Mouse (Mus musculus): ENCODE measurements around the gene Arvcf. TPM values are rescaled to one million over a fixed set of nuclear protein-coding genes. Genes with fewer than 3 reads are reported as not detected.

Arvcf gene
- polyA plus RNA-seq, 1 experiment: 55.9 TPM

DNA sequence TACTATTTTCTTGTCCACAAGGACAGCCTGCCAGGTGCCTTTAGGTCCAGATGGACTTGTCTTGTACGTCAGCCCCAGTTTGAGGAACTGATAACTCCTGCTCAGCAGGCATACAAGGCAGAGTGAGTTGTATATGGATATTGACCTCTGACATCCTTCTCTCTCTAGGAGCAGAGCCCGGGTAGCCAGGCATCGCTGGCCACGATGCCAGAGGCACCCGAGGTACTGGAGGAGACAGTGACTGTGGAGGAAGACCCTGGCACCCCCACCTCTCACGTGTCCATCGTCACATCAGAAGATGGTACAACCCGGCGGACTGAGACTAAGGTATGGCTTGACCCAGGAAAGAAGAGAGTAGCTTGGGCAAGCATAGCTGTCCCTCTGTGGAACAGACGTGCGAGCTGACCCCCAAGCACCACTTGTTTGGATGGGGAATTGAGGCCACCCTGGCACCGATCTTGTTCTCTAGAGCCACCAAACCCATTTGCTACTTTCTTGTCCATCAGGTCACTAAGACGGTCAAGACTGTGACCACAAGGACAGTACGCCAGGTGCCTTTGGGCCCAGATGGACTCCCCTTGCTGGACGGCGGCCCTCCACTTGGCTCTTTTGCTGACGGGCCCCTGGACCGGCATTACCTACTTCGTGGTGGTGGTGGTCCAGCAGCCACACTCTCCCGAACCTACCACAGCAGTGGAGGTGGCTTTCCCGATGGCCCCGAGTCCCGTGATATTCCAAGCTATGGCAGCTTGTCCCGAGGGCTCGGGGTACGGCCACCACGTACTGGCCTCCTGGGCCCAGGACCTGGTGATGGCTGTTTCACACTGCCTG is 49.0 kb downstream of the Arvcf start:
- Histone ChIP-seq H3K4me1 (ENCODE audit: control insufficient read depth, insufficient read depth, insufficient read length) (peaks cover 7% of the 10 kb centered on the region), H3K4me3 (ENCODE audit: extremely low read depth, insufficient read depth, insufficient read length) (no peak overlapping the region), H3K27me3 (ENCODE audit: control insufficient read depth, insufficient read depth, low read length) (no peaks in the 10 kb centered on the region), H3K36me3 (ENCODE audit: control insufficient read depth, insufficient read depth, low read length) (peaks cover 6% of the 10 kb centered on the region), H3K27ac (ENCODE audit: insufficient read depth, low read length) (no peak overlapping the region; the same call in 1 of the 2 replicates)
- TF ChIP-seq POLR2A (IDR thresholded peaks at IDR 0.05; ENCODE audit: low read depth, low read length) (no peak), CTCF (IDR thresholded peaks at IDR 0.05; ENCODE audit: extremely low read depth, insufficient read depth, insufficient read length, insufficient replicate concordance) (no peak)
- WGBS: 94% methylated on average over 27 of the region's 27 CpGs
- no peak for DNase-seq (ENCODE audit: low read depth in 1 of 2, low spot score in 2 of 2)

DNA sequence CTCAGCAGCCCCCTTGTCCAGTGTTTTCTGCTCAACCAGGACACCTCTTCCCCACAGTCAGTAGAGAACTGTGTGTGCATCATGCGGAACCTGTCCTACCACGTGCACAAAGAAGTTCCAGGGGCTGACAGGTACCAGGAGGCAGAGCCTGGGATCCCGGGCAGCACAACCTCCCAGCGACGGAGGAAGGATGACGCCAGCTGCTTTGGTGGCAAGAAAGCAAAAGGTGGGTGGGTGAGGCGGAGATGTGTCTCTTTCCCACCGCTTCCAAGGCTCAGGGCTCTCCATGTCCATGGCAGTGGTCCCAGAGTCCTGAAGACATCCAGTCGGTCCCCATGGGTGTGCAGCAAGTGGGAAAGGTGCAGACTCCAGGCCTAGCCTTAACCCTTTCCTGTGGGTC is 52.0 kb downstream of the Arvcf start:
- Histone ChIP-seq H3K27me3 (ENCODE audit: control insufficient read depth, insufficient read depth, low read length) (no peaks in the 10 kb centered on the region), H3K36me3 (ENCODE audit: control insufficient read depth, insufficient read depth, low read length) (peaks cover 8% of the 10 kb centered on the region), H3K4me3 (ENCODE audit: extremely low read depth, insufficient read depth, insufficient read length) (no peak overlapping the region), H3K4me1 (ENCODE audit: control insufficient read depth, insufficient read depth, insufficient read length) (no peaks in the 10 kb centered on the region), H3K27ac (ENCODE audit: insufficient read depth, low read length) (no peak overlapping the region)
- 89% methylated on average over 9 of the region's 9 CpGs for WGBS
- no peak for TF ChIP-seq POLR2A (IDR thresholded peaks at IDR 0.05; ENCODE audit: low read depth, low read length)
- TF ChIP-seq CTCF (IDR thresholded peaks at IDR 0.05; ENCODE audit: extremely low read depth, insufficient read depth, insufficient read length, insufficient replicate concordance): no peak
- no peak for DNase-seq (ENCODE audit: low read depth in 1 of 2, low spot score in 2 of 2)

DNA sequence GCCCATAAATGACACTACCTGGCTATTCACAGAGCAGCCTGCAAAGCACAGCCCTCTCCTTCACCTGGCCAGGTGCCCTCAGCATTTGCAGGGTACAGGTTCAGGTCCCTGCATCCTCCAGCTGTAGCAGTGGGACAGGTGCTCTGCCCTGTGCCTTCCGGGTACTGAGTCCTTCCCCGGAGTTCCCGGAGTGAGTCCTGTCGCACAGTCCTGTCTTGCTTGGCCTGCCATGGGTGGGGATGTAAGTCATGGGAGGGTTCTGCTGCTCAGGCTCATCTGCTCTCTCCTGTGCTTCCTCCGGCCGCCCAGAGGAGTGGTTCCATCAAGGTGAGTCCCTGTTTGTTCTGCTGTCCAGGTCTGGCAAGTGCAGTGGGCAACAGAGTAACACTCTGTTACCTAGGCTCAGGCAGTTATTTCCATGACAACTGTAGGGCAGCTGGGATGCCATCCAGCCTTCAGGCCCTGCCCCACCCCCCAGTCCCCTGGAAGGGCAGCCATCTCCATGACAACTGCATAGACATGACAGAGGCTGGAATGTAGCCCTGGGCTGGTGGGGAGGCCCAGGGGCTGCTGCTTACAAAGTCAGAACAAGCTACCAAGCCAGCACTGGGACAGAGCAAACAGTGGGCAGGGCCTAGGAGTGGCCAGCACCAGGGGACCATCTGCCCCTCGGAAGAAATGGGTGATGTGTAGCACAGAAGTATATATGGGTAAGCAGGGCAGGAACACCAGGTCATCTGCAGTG is 52.7 kb downstream of the Arvcf start:
- Histone ChIP-seq H3K27ac (ENCODE audit: insufficient read depth, low read length) (no peak overlapping the region), H3K27me3 (ENCODE audit: control insufficient read depth, insufficient read depth, low read length) (no peaks in the 10 kb centered on the region), H3K4me3 (ENCODE audit: extremely low read depth, insufficient read depth, insufficient read length) (no peak overlapping the region), H3K36me3 (ENCODE audit: control insufficient read depth, insufficient read depth, low read length) (peaks cover 8% of the 10 kb centered on the region), H3K4me1 (ENCODE audit: control insufficient read depth, insufficient read depth, insufficient read length) (no peaks in the 10 kb centered on the region)
- no peak for DNase-seq (ENCODE audit: low read depth in 1 of 2, low spot score in 2 of 2)
- 91% methylated on average over 7 of the region's 7 CpGs for WGBS
- no peak for TF ChIP-seq POLR2A (IDR thresholded peaks at IDR 0.05; ENCODE audit: low read depth, low read length)
- no peak for TF ChIP-seq CTCF (IDR thresholded peaks at IDR 0.05; ENCODE audit: extremely low read depth, insufficient read depth, insufficient read length, insufficient replicate concordance)

DNA sequence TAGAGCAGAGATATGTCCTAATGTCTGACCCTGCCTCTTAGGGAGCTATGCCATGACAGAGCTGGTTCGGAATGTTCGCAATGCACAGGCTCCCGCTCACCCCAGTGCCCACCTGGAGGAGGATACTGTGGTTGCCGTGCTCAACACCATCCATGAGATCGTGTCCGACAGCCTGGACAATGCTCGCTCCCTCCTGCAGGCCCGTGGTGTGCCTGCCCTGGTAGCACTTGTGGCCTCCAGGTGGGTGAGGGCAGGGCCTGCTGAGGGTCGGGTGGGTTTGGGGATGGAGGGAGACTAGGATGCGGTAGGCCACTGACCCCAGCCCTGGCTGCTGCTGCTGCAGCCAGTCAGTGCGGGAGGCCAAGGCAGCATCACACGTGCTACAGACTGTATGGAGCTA is 55.3 kb downstream of the Arvcf start:
- H3K27ac ChIP-seq (ENCODE audit: insufficient read depth, low read length): no peak overlapping the region
- 94% methylated on average over 12 of the region's 12 CpGs for WGBS
- H3K27me3 ChIP-seq (ENCODE audit: control insufficient read depth, insufficient read depth, low read length): no peaks in the 10 kb centered on the region
- no peak for DNase-seq (ENCODE audit: low read depth in 1 of 2, low spot score in 2 of 2)
- peaks cover 9% of the 10 kb centered on the region for H3K36me3 ChIP-seq (ENCODE audit: control insufficient read depth, insufficient read depth, low read length)
- H3K4me3 ChIP-seq (ENCODE audit: extremely low read depth, insufficient read depth, insufficient read length): no peak overlapping the region
- no peak for TF ChIP-seq POLR2A (IDR thresholded peaks at IDR 0.05; ENCODE audit: low read depth, low read length)
- no peak for TF ChIP-seq CTCF (IDR thresholded peaks at IDR 0.05; ENCODE audit: extremely low read depth, insufficient read depth, insufficient read length, insufficient replicate concordance)
- no peaks in the 10 kb centered on the region for H3K4me1 ChIP-seq (ENCODE audit: control insufficient read depth, insufficient read depth, insufficient read length)

DNA sequence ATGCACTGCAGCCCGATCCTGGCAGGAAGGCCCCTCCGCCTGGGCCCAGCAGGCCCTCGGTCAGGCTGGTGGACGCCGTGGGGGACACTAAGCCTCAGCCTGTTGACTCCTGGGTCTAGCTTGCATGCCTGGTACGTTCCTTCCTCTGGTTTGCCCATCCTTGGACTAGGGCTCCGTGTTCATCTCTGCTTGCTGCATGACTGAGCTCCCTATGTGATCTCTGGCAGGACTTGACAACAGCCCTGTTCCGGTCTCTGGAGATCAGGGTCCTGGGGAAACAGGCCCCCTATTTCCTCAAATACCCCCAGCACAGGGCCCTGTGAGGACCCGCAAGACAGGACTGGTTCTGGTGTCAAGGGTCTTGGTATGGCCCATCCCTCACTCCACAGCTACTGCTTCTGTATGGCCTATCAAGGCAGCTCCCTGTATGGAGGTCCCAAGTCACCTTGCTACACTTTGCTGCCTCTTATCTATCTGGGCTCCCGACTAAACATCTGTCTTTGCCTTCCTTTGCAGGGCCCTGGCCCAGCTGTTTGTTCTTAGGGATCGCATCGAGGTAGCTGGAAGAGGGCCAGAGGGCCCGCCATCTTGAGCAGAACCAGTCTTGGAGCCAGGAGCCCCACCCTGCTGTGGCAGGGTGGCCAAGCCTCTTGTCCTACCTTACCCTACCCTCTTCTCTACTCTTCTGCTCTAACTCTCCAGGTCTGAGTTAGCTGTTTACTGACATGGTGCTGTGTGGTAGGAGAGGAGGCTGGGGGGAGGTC is 57.3 kb downstream of the Arvcf start:
- H3K27ac ChIP-seq (ENCODE audit: insufficient read depth, low read length): no peak overlapping the region
- H3K4me3 ChIP-seq (ENCODE audit: extremely low read depth, insufficient read depth, insufficient read length): no peak overlapping the region
- H3K4me1 ChIP-seq (ENCODE audit: control insufficient read depth, insufficient read depth, insufficient read length): no peaks in the 10 kb centered on the region
- TF ChIP-seq CTCF (IDR thresholded peaks at IDR 0.05; ENCODE audit: extremely low read depth, insufficient read depth, insufficient read length, insufficient replicate concordance): no peak
- TF ChIP-seq POLR2A (IDR thresholded peaks at IDR 0.05; ENCODE audit: low read depth, low read length): no peak
- no peak for DNase-seq (ENCODE audit: low read depth in 1 of 2, low spot score in 2 of 2)
- no peaks in the 10 kb centered on the region for H3K27me3 ChIP-seq (ENCODE audit: control insufficient read depth, insufficient read depth, low read length)
- WGBS: 84% methylated on average over 13 of the region's 13 CpGs
- H3K36me3 ChIP-seq (ENCODE audit: control insufficient read depth, insufficient read depth, low read length): peaks cover 11% of the 10 kb centered on the region

DNA sequence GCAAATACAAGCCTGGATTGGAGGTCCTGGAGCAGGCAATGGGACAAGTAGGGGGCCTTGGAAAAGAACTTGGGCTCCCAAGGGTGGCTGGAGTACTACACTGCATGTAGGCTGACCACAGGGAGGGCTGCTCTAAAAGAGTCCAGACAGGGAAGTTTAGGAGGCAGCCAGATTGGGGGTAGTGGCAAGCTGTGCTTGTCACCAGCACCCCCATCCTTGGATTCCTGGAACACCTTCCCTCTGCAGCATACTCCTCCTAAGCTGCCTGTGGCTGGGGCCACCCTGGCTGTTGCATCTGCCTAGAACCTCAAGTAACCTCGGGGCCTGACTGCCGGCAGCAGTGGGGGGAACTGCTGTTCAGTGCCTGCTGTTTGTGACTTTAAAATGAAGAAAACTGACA is 57.9 kb downstream of the Arvcf start:
- H3K4me3 ChIP-seq (ENCODE audit: extremely low read depth, insufficient read depth, insufficient read length): no peak overlapping the region
- WGBS: 61% methylated on average over 2 of the region's 2 CpGs
- H3K4me1 ChIP-seq (ENCODE audit: control insufficient read depth, insufficient read depth, insufficient read length): no peaks in the 10 kb centered on the region
- peaks cover 13% of the 10 kb centered on the region for H3K36me3 ChIP-seq (ENCODE audit: control insufficient read depth, insufficient read depth, low read length)
- TF ChIP-seq POLR2A (IDR thresholded peaks at IDR 0.05; ENCODE audit: low read depth, low read length): no peak
- TF ChIP-seq CTCF (IDR thresholded peaks at IDR 0.05; ENCODE audit: extremely low read depth, insufficient read depth, insufficient read length, insufficient replicate concordance): no peak
- H3K27ac ChIP-seq (ENCODE audit: insufficient read depth, low read length): no peak overlapping the region
- no peaks in the 10 kb centered on the region for H3K27me3 ChIP-seq (ENCODE audit: control insufficient read depth, insufficient read depth, low read length)
- no peak for DNase-seq (ENCODE audit: low read depth in 1 of 2, low spot score in 2 of 2)
